Mouse (Mus musculus): ENCODE results near the gene Wnk1.
"Not testable (repeated sequence)": the region's sequence is repeated elsewhere in the genome, so short reads cannot be mapped to it uniquely, and the experiment has no call there.

The Wnk1 gene

GRCm38 (mm10) chr6:120038366-120039255 is at the start of gene Wnk1:
Gene Wnk1, minus strand, starts transcription at chr6:120038672.
- DNase-seq (ENCODE audit: inconsistent ontology term), result peak; percentile 99

GRCm38 (mm10) chr6:120087041-120087440 is 48.6 kb upstream of the Wnk1 start:
- DNase-seq (ENCODE audit: inconsistent ontology term), result not testable (repeated sequence)

- DNase-seq (ENCODE audit: inconsistent ontology term), result no peak
Measured at GRCm38 (mm10) chr6:120085832-120086231, 47.4 kb upstream of the Wnk1 start.

GRCm38 (mm10) chr6:120084983-120085382 is 46.5 kb upstream of the Wnk1 start:
- DNase-seq (ENCODE audit: inconsistent ontology term), result no peak

- DNase-seq (ENCODE audit: inconsistent ontology term), result no peak
Measured at GRCm38 (mm10) chr6:120083442-120083841, 45.0 kb upstream of the Wnk1 start.

GRCm38 (mm10) chr6:120082951-120083411 is 44.5 kb upstream of the Wnk1 start:
- no peak for DNase-seq (ENCODE audit: inconsistent ontology term)

- no peak for DNase-seq (ENCODE audit: inconsistent ontology term)
Measured at GRCm38 (mm10) chr6:120082251-120082950, 43.9 kb upstream of the Wnk1 start.

- no peak for DNase-seq (ENCODE audit: inconsistent ontology term)
Measured at GRCm38 (mm10) chr6:120081516-120081915, 43.0 kb upstream of the Wnk1 start.

- no peak for DNase-seq (ENCODE audit: inconsistent ontology term)
Measured at GRCm38 (mm10) chr6:120079547-120079946, 41.1 kb upstream of the Wnk1 start.

GRCm38 (mm10) chr6:120076619-120077450 is 38.4 kb upstream of the Wnk1 start:
- DNase-seq (ENCODE audit: inconsistent ontology term), result no peak

GRCm38 (mm10) chr6:120072630-120073029 is 34.2 kb upstream of the Wnk1 start:
- no peak for DNase-seq (ENCODE audit: inconsistent ontology term)

- DNase-seq (ENCODE audit: inconsistent ontology term), result no peak
Measured at GRCm38 (mm10) chr6:120069546-120069945, 31.1 kb upstream of the Wnk1 start.

GRCm38 (mm10) chr6:120065552-120066177 is 27.2 kb upstream of the Wnk1 start:
- no peak for DNase-seq (ENCODE audit: inconsistent ontology term)

GRCm38 (mm10) chr6:120064627-120065026 is 26.2 kb upstream of the Wnk1 start:
- DNase-seq (ENCODE audit: inconsistent ontology term), result no peak

GRCm38 (mm10) chr6:120062934-120063333 is 24.5 kb upstream of the Wnk1 start:
- DNase-seq (ENCODE audit: inconsistent ontology term), result no peak

GRCm38 (mm10) chr6:120055666-120056540 is 17.4 kb upstream of the Wnk1 start:
- no peak for DNase-seq (ENCODE audit: inconsistent ontology term)

- DNase-seq (ENCODE audit: inconsistent ontology term), result no peak
Measured at GRCm38 (mm10) chr6:120054412-120054811, 15.9 kb upstream of the Wnk1 start.

- no peak for DNase-seq (ENCODE audit: inconsistent ontology term)
Measured at GRCm38 (mm10) chr6:120047705-120048292, 9.3 kb upstream of the Wnk1 start.

- DNase-seq (ENCODE audit: inconsistent ontology term), result peak; percentile 43
Measured at GRCm38 (mm10) chr6:120045406-120045805, 6.9 kb upstream of the Wnk1 start.

GRCm38 (mm10) chr6:120042632-120043220 is 4.3 kb upstream of the Wnk1 start:
- no peak for DNase-seq (ENCODE audit: inconsistent ontology term)
